Mouse (Mus musculus): ENCODE measurements around the gene Morf4l2. TPM values are rescaled to one million over a fixed set of nuclear protein-coding genes. Genes with fewer than 3 reads are reported as not detected.

Gene Morf4l2
- 557 and 569 TPM in 2 replicates for polyA plus RNA-seq (2015; fragmentation: Nextera tagmentation; extraction: Ambion mirVana)

GRCm38 (mm10) chrX:136743459-136743858 is at the start of gene Morf4l2:
TSS of gene Morf4l2 (minus strand) at chrX:136743690.
- peak within 1 kb of the TSS; percentile 56 for H3K4me2 ChIP-seq (replicated peaks; ENCODE audit: low read depth, low read length)
- peaks cover 8% of the 10 kb centered on the region for H3K36me3 ChIP-seq (ENCODE audit: insufficient read depth, low read length)
- WGBS = 83% methylated on average over 12 of the region's 12 CpGs
- H3K27me3 ChIP-seq (ENCODE audit: insufficient read depth, low read length) = no peaks in the 10 kb centered on the region; the same call in 1 of the 2 replicates
- H3K4me3 ChIP-seq (ENCODE audit: low read length) = peak within 1 kb of the TSS; percentile 54
- H3K9ac ChIP-seq (replicated peaks; ENCODE audit: low read length) = peak within 1 kb of the TSS; percentile 77
- H3K9me3 ChIP-seq (ENCODE audit: low read length) = no peaks in the 10 kb centered on the region
- peak within 1 kb of the TSS; percentile 95 for H3K27ac ChIP-seq (ENCODE audit: low read length)
- no peak for ATAC-seq (ENCODE audit: low FRiP score, low TSS enrichment)
- H3K4me1 ChIP-seq (ENCODE audit: insufficient read depth, low read length) = peaks cover 6% of the 10 kb centered on the region

- Histone ChIP-seq H3K4me2 (replicated peaks; ENCODE audit: low read depth, low read length) (no peak overlapping the region), H3K4me1 (ENCODE audit: insufficient read depth, low read length) (no peaks in the 10 kb centered on the region), H3K9ac (replicated peaks; ENCODE audit: low read length) (no peak overlapping the region), H3K36me3 (ENCODE audit: insufficient read depth, low read length) (0 out of 2 replicates have a peak, but pooled peaks cover 8% of the 10 kb centered on the region), H3K27ac (ENCODE audit: low read length) (no peak overlapping the region), H3K27me3 (ENCODE audit: insufficient read depth, low read length) (peaks cover 4% of the 10 kb centered on the region; the same call in 1 of the 2 replicates), H3K9me3 (ENCODE audit: low read length) (no peaks in the 10 kb centered on the region), H3K4me3 (ENCODE audit: low read length) (no peak overlapping the region)
- ATAC-seq (ENCODE audit: low FRiP score, low TSS enrichment) = no peak
- WGBS = 76% methylated on average over 4 of the region's 4 CpGs
Measured at GRCm38 (mm10) chrX:136789446-136789845, 46.0 kb upstream of the Morf4l2 start.

- no peaks in the 10 kb centered on the region for H3K36me3 ChIP-seq (ENCODE audit: insufficient read depth, low read length)
- 59% methylated on average over 3 of the region's 3 CpGs for WGBS
- H3K27me3 ChIP-seq (ENCODE audit: insufficient read depth, low read length) = peaks cover 29% of the 10 kb centered on the region
- no peaks in the 10 kb centered on the region for H3K9me3 ChIP-seq (ENCODE audit: low read length)
- no peaks in the 10 kb centered on the region for H3K4me1 ChIP-seq (ENCODE audit: insufficient read depth, low read length)
- H3K4me3 ChIP-seq (ENCODE audit: low read length) = no peak within 1 kb of the TSS
- no peak within 1 kb of the TSS for H3K4me2 ChIP-seq (replicated peaks; ENCODE audit: low read depth, low read length)
- no peak for ATAC-seq (ENCODE audit: low FRiP score, low TSS enrichment)
- no peak within 1 kb of the TSS for H3K9ac ChIP-seq (replicated peaks; ENCODE audit: low read length)
- H3K27ac ChIP-seq (ENCODE audit: low read length) = no peak within 1 kb of the TSS
Measured at GRCm38 (mm10) chrX:136780041-136780440, 36.6 kb upstream of the Morf4l2 start, which contains the start of gene Glra4. TSS of gene Glra4 (minus strand) at chrX:136780141.

GRCm38 (mm10) chrX:136779262-136779661 is 35.8 kb upstream of the Morf4l2 start:
- Histone ChIP-seq H3K4me2 (replicated peaks; ENCODE audit: low read depth, low read length) (no peak overlapping the region), H3K9me3 (ENCODE audit: low read length) (no peaks in the 10 kb centered on the region), H3K27ac (ENCODE audit: low read length) (no peak overlapping the region), H3K36me3 (ENCODE audit: insufficient read depth, low read length) (peaks cover 3% of the 10 kb centered on the region; the same call in 1 of the 2 replicates), H3K9ac (replicated peaks; ENCODE audit: low read length) (no peak overlapping the region), H3K4me1 (ENCODE audit: insufficient read depth, low read length) (no peaks in the 10 kb centered on the region), H3K27me3 (ENCODE audit: insufficient read depth, low read length) (peaks cover 29% of the 10 kb centered on the region), H3K4me3 (ENCODE audit: low read length) (no peak overlapping the region)
- no peak for ATAC-seq (ENCODE audit: low FRiP score, low TSS enrichment)
- WGBS = 52% methylated on average over 2 of the region's 2 CpGs

GRCm38 (mm10) chrX:136778046-136778445 is 34.6 kb upstream of the Morf4l2 start:
- WGBS = 83% methylated on average over 3 of the region's 3 CpGs
- Histone ChIP-seq H3K27ac (ENCODE audit: low read length) (no peak overlapping the region), H3K36me3 (ENCODE audit: insufficient read depth, low read length) (peaks cover 4% of the 10 kb centered on the region; the same call in 1 of the 2 replicates), H3K9me3 (ENCODE audit: low read length) (no peaks in the 10 kb centered on the region), H3K4me3 (ENCODE audit: low read length) (no peak overlapping the region), H3K27me3 (ENCODE audit: insufficient read depth, low read length) (peaks cover 25% of the 10 kb centered on the region), H3K4me1 (ENCODE audit: insufficient read depth, low read length) (no peaks in the 10 kb centered on the region), H3K9ac (replicated peaks; ENCODE audit: low read length) (no peak overlapping the region), H3K4me2 (replicated peaks; ENCODE audit: low read depth, low read length) (no peak overlapping the region)
- no peak for ATAC-seq (ENCODE audit: low FRiP score, low TSS enrichment)

- Histone ChIP-seq H3K36me3 (ENCODE audit: insufficient read depth, low read length) (peaks cover 4% of the 10 kb centered on the region; the same call in 1 of the 2 replicates), H3K4me3 (ENCODE audit: low read length) (no peak overlapping the region), H3K4me1 (ENCODE audit: insufficient read depth, low read length) (no peaks in the 10 kb centered on the region), H3K27me3 (ENCODE audit: insufficient read depth, low read length) (peaks cover 13% of the 10 kb centered on the region; the same call in 1 of the 2 replicates), H3K27ac (ENCODE audit: low read length) (no peak overlapping the region), H3K9ac (replicated peaks; ENCODE audit: low read length) (no peak overlapping the region), H3K9me3 (ENCODE audit: low read length) (no peaks in the 10 kb centered on the region), H3K4me2 (replicated peaks; ENCODE audit: low read depth, low read length) (no peak overlapping the region)
- no peak for ATAC-seq (ENCODE audit: low FRiP score, low TSS enrichment)
- 69% methylated on average over 1 of the region's 1 CpGs for WGBS
Measured at GRCm38 (mm10) chrX:136773035-136773434, 29.5 kb upstream of the Morf4l2 start.

GRCm38 (mm10) chrX:136761103-136762074 is 17.9 kb upstream of the Morf4l2 start:
- H3K4me2 ChIP-seq (replicated peaks; ENCODE audit: low read depth, low read length) = no peak overlapping the region
- no peaks in the 10 kb centered on the region for H3K4me1 ChIP-seq (ENCODE audit: insufficient read depth, low read length)
- no peak overlapping the region for H3K9ac ChIP-seq (replicated peaks; ENCODE audit: low read length)
- H3K27me3 ChIP-seq (ENCODE audit: insufficient read depth, low read length) = peaks cover 5% of the 10 kb centered on the region; the same call in 1 of the 2 replicates
- no peak for ATAC-seq (ENCODE audit: low FRiP score, low TSS enrichment)
- 82% methylated on average over 11 of the region's 11 CpGs for WGBS
- no peak overlapping the region for H3K4me3 ChIP-seq (ENCODE audit: low read length)
- H3K27ac ChIP-seq (ENCODE audit: low read length) = no peak overlapping the region
- H3K9me3 ChIP-seq (ENCODE audit: low read length) = no peaks in the 10 kb centered on the region
- no peaks in the 10 kb centered on the region for H3K36me3 ChIP-seq (ENCODE audit: insufficient read depth, low read length)

- Histone ChIP-seq H3K27me3 (ENCODE audit: insufficient read depth, low read length) (no peaks in the 10 kb centered on the region; the same call in 1 of the 2 replicates), H3K27ac (ENCODE audit: low read length) (no peak overlapping the region), H3K4me1 (ENCODE audit: insufficient read depth, low read length) (no peaks in the 10 kb centered on the region), H3K9ac (replicated peaks; ENCODE audit: low read length) (no peak overlapping the region), H3K4me2 (replicated peaks; ENCODE audit: low read depth, low read length) (no peak overlapping the region), H3K9me3 (ENCODE audit: low read length) (no peaks in the 10 kb centered on the region), H3K36me3 (ENCODE audit: insufficient read depth, low read length) (no peaks in the 10 kb centered on the region), H3K4me3 (ENCODE audit: low read length) (no peak overlapping the region)
- 93% methylated on average over 3 of the region's 3 CpGs for WGBS
- no peak for ATAC-seq (ENCODE audit: low FRiP score, low TSS enrichment)
Measured at GRCm38 (mm10) chrX:136755464-136755863, 12.0 kb upstream of the Morf4l2 start.

GRCm38 (mm10) chrX:136749329-136749728 is 5.8 kb upstream of the Morf4l2 start:
- no peak overlapping the region for H3K4me3 ChIP-seq (ENCODE audit: low read length)
- no peak overlapping the region for H3K9ac ChIP-seq (replicated peaks; ENCODE audit: low read length)
- H3K27ac ChIP-seq (ENCODE audit: low read length) = no peak overlapping the region
- no peaks in the 10 kb centered on the region for H3K9me3 ChIP-seq (ENCODE audit: low read length)
- no peak overlapping the region for H3K4me2 ChIP-seq (replicated peaks; ENCODE audit: low read depth, low read length)
- H3K36me3 ChIP-seq (ENCODE audit: insufficient read depth, low read length) = peaks cover 3% of the 10 kb centered on the region; the same call in 1 of the 2 replicates
- no peak for ATAC-seq (ENCODE audit: low FRiP score, low TSS enrichment)
- no peaks in the 10 kb centered on the region for H3K4me1 ChIP-seq (ENCODE audit: insufficient read depth, low read length)
- WGBS = 74% methylated on average over 4 of the region's 4 CpGs
- H3K27me3 ChIP-seq (ENCODE audit: insufficient read depth, low read length) = no peaks in the 10 kb centered on the region; the same call in 1 of the 2 replicates
